Mouse (Mus musculus) ES-Bruce4 (cell line): ENCODE measurements around the gene Foxl1. TPM values are rescaled to one million over a fixed set of nuclear protein-coding genes. Genes with fewer than 3 reads are reported as not detected.

Source experiments
- H3K27ac ChIP-seq: 2 replicates; pipeline ENCODE4 v1.5.1; 2012; ENCODE audit warnings: low read length, inconsistent platforms; ENCODE audit not compliant: insufficient read depth
- H3K27me3 ChIP-seq: 2 replicates; pipeline ENCODE4 v1.6.1; 2012; ENCODE audit warnings: mild to moderate bottlenecking, low read length, inconsistent platforms; ENCODE audit not compliant: control insufficient read depth, poor library complexity, insufficient read depth, severe bottlenecking
- H3K36me3 ChIP-seq: 2 replicates; pipeline ENCODE4 v1.6.1; 2012; ENCODE audit warnings: inconsistent platforms, mild to moderate bottlenecking, low read length, moderate library complexity; ENCODE audit not compliant: control insufficient read depth, poor library complexity, insufficient read depth, severe bottlenecking
- H3K4me1 ChIP-seq: one replicate; pipeline ENCODE4 v1.8.1; 2011; ENCODE audit warnings: low read length; ENCODE audit not compliant: control insufficient read depth, insufficient read depth
- H3K4me3 ChIP-seq: 2 replicates; pipeline ENCODE4 v1.5.1; 2011; ENCODE audit warnings: low read depth, mild to moderate bottlenecking, low read length
- H3K9ac ChIP-seq: 2 replicates; pipeline ENCODE4 v1.6.1; 2012; ENCODE audit warnings: low read depth, mild to moderate bottlenecking, inconsistent platforms; ENCODE audit not compliant: poor library complexity, severe bottlenecking
- H3K9me3 ChIP-seq: replicated peaks from 2 replicates; pipeline ENCODE4 v1.6.1; 2012; ENCODE audit warnings: mild to moderate bottlenecking, low read length, inconsistent platforms; ENCODE audit not compliant: control insufficient read depth, poor library complexity, insufficient read depth, severe bottlenecking
- CTCF ChIP-seq: IDR thresholded peaks from one replicate; pipeline ENCODE4 v1.8.1; 2011; ENCODE audit warnings: low read depth, low read length
- EP300 ChIP-seq: IDR thresholded peaks from 2 replicates; pipeline ENCODE4 v1.6.1; 2011; ENCODE audit warnings: low read depth, low read length; ENCODE audit not compliant: insufficient read depth
- POLR2A ChIP-seq: IDR thresholded peaks from one replicate; pipeline ENCODE4 v1.8.1; 2011; ENCODE audit warnings: low read length; ENCODE audit not compliant: insufficient read depth
- polyA plus RNA-seq: library from polyadenylated mRNA; stranded (reverse); fragments of >200 nt; gene quantifications from 2 replicates; pipeline ENCODE4 v1.2.4, GENCODE M21; 2011; ENCODE audit warnings: low read depth; ENCODE audit not compliant: missing spikeins, insufficient read depth, insufficient read length

Gene Foxl1
- not detected in 2 replicates for polyA plus RNA-seq

GRCm38 (mm10) chr8:121127756-121128375 is at the start of gene Foxl1:
TSS of gene Foxl1 (plus strand) at chr8:121127940.
- no peak within 1 kb of the TSS for H3K27ac ChIP-seq
- H3K4me1 ChIP-seq, result peaks cover 2% of the 10 kb centered on the region
- peak within 1 kb of the TSS; percentile 31 for H3K4me3 ChIP-seq
- H3K27me3 ChIP-seq, result peaks cover 26% of the 10 kb centered on the region
- TF ChIP-seq POLR2A, result no peak
- TF ChIP-seq CTCF, result no peak
- no peak for TF ChIP-seq EP300
- no peaks in the 10 kb centered on the region for H3K36me3 ChIP-seq
- H3K9me3 ChIP-seq, result peaks cover 3% of the 10 kb centered on the region; the same call in 1 of the 2 replicates
- peak within 1 kb of the TSS; percentile 16; the same call in 1 of the 2 replicates for H3K9ac ChIP-seq

- Histone ChIP-seq H3K27me3 (peaks cover 59% of the 10 kb centered on the region), H3K4me1 (no peaks in the 10 kb centered on the region), H3K36me3 (no peaks in the 10 kb centered on the region), H3K27ac (no peak overlapping the region), H3K9ac (no peak overlapping the region), H3K4me3 (no peak overlapping the region), H3K9me3 (no peaks in the 10 kb centered on the region)
- TF ChIP-seq CTCF, result no peak
- no peak for TF ChIP-seq EP300
- TF ChIP-seq POLR2A, result no peak
Observed at GRCm38 (mm10) chr8:121078721-121079120, 49.0 kb upstream of the Foxl1 start.

GRCm38 (mm10) chr8:121079201-121079600 is 48.5 kb upstream of the Foxl1 start:
- Histone ChIP-seq H3K36me3 (no peaks in the 10 kb centered on the region), H3K9me3 (no peaks in the 10 kb centered on the region), H3K9ac (no peak overlapping the region), H3K4me3 (no peak overlapping the region), H3K27me3 (peaks cover 64% of the 10 kb centered on the region), H3K4me1 (no peaks in the 10 kb centered on the region), H3K27ac (no peak overlapping the region)
- TF ChIP-seq POLR2A (no peak), EP300 (no peak), CTCF (no peak)

DNA sequence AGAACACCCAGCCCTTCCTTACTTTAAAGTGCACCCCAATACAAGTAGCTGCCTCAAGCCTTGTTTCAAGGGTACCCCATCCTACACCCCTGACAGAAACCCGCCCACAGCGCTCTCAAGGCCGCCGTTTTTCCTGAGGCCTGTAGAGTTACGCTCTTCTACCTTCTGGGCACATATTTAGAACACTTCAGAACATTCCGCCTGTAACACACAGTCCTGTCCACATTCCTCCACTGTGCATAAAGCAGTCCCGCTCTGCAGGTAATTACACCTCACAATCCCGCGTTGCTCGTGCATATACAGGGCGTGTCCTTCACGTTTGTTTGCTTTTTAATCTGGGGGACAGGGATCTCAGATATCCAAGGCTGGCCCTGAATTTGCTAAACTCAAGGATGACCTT is 47.8 kb upstream of the Foxl1 start:
- TF ChIP-seq POLR2A (no peak), CTCF (no peak), EP300 (no peak)
- H3K27me3 ChIP-seq, result peaks cover 66% of the 10 kb centered on the region
- H3K9me3 ChIP-seq, result no peaks in the 10 kb centered on the region
- no peak overlapping the region for H3K27ac ChIP-seq
- no peaks in the 10 kb centered on the region for H3K4me1 ChIP-seq
- H3K4me3 ChIP-seq, result no peak overlapping the region
- H3K36me3 ChIP-seq, result no peaks in the 10 kb centered on the region
- no peak overlapping the region for H3K9ac ChIP-seq

- H3K27me3 ChIP-seq, result peaks cover 66% of the 10 kb centered on the region
- no peaks in the 10 kb centered on the region for H3K9me3 ChIP-seq
- TF ChIP-seq POLR2A (no peak), CTCF (no peak), EP300 (no peak)
- H3K4me1 ChIP-seq, result no peaks in the 10 kb centered on the region
- H3K9ac ChIP-seq, result no peak overlapping the region
- H3K36me3 ChIP-seq, result no peaks in the 10 kb centered on the region
- no peak overlapping the region for H3K4me3 ChIP-seq
- no peak overlapping the region for H3K27ac ChIP-seq
Observed at GRCm38 (mm10) chr8:121080361-121081090, 47.2 kb upstream of the Foxl1 start.

- no peak overlapping the region for H3K27ac ChIP-seq
- peaks cover 65% of the 10 kb centered on the region for H3K27me3 ChIP-seq
- no peak overlapping the region for H3K9ac ChIP-seq
- no peaks in the 10 kb centered on the region for H3K4me1 ChIP-seq
- no peak overlapping the region for H3K4me3 ChIP-seq
- no peaks in the 10 kb centered on the region for H3K36me3 ChIP-seq
- H3K9me3 ChIP-seq, result no peaks in the 10 kb centered on the region
- TF ChIP-seq CTCF, result no peak
- TF ChIP-seq POLR2A, result no peak
- no peak for TF ChIP-seq EP300
Observed at GRCm38 (mm10) chr8:121081398-121081797, 46.3 kb upstream of the Foxl1 start.
